Mouse (Mus musculus) kidney, embryonic 14.5 days (tissue): Measurements from ENCODE around the gene Fos. TPM values are rescaled to one million over a fixed set of nuclear protein-coding genes. Genes with fewer than 3 reads are reported as not detected.

Experiments
- ATAC-seq: fragments of 200-750 bp; cut with Nextera tagmentation; 2 replicates; pipeline ENCODE4 v1.8.0; 2017; ENCODE audit warnings: moderate number of reproducible peaks, mild to moderate bottlenecking, moderate TSS enrichment, moderate library complexity; ENCODE audit not compliant: low FRiP score, low TSS enrichment
- H3K27ac ChIP-seq: fragments of 300-500 bp; sonication (generic); 2 replicates; pipeline ENCODE4 v1.5.1; 2014; ENCODE audit warnings: low read depth, mild to moderate bottlenecking, low read length, moderate library complexity, mixed read lengths
- H3K27me3 ChIP-seq: fragments of 300-500 bp; sonication (generic); 2 replicates; pipeline ENCODE4 v1.6.1; 2014; ENCODE audit warnings: mild to moderate bottlenecking, low read length; ENCODE audit not compliant: control insufficient read depth, insufficient read depth
- H3K36me3 ChIP-seq: fragments of 300-500 bp; sonication (generic); 2 replicates; pipeline ENCODE4 v1.6.1; 2014; ENCODE audit warnings: low read length, mixed read lengths; ENCODE audit not compliant: control insufficient read depth, insufficient read depth
- H3K4me1 ChIP-seq: fragments of 300-500 bp; sonication (generic); 2 replicates; pipeline ENCODE4 v1.6.1; 2014; ENCODE audit warnings: low read length, mixed read lengths; ENCODE audit not compliant: control insufficient read depth, insufficient read depth
- H3K4me2 ChIP-seq: fragments of 300-500 bp; sonication (generic); replicated peaks from 2 replicates; pipeline ENCODE4 v1.6.1; 2014; ENCODE audit warnings: low read depth, mild to moderate bottlenecking, low read length
- H3K4me3 ChIP-seq: fragments of 300-500 bp; sonication (generic); 2 replicates; pipeline ENCODE4 v1.5.1; 2014; ENCODE audit warnings: mild to moderate bottlenecking, low read length
- H3K9ac ChIP-seq: fragments of 300-500 bp; sonication (generic); 2 replicates; pipeline ENCODE4 v1.6.1; 2014; ENCODE audit warnings: low read depth, mild to moderate bottlenecking, low read length, moderate library complexity
- H3K9me3 ChIP-seq: fragments of 300-500 bp; sonication (generic); 2 replicates; pipeline ENCODE4 v1.6.1; 2016; ENCODE audit warnings: low read length; ENCODE audit not compliant: control insufficient read depth
- WGBS: fragments of 180-500 bp; shearing (Covaris S2); extraction: QIAGEN DNeasy Blood & Tissue Kit; methylation state at CpG from one replicate; pipeline ENCODE4 v1.1.7; 2014; 5-methylcytosine and 5-hydroxymethylcytosine counted together
- polyA plus RNA-seq: library from polyadenylated mRNA; unstranded; fragments of >200 nt; fragmentation: Nextera tagmentation; extraction: Ambion mirVana; gene quantifications from 2 replicates; pipeline ENCODE4 v1.2.1, GENCODE M21; 2014

The Fos gene
- polyA plus RNA-seq, 1 experiment from 2014 or later: 3.0 TPM

DNA sequence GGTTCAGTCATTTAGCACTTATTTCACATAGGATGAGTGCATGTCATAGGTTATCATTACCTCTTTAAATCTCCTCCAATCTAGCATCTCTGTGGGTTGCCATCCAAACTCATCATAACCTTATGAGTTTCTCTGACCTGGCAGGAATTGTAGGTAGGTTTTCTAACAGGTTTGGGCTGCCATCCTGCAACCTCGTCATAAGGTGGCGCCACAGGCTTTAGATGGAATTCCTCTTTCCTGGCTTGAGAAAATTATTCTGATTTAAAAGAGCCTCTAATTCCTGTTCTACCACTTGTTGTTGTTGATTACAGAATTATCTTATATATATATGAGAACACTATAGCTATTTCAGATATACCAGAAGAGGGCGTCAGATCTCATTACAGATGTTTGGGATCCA is 34.5 kb downstream of the Fos start:
- Histone ChIP-seq H3K36me3 (no peaks in the 10 kb centered on the region), H3K4me3 (no peak overlapping the region), H3K27ac (no peak overlapping the region), H3K4me1 (no peaks in the 10 kb centered on the region), H3K4me2 (no peak overlapping the region), H3K9ac (no peak overlapping the region), H3K27me3 (no peaks in the 10 kb centered on the region), H3K9me3 (0 out of 2 replicates have a peak, but pooled peaks cover 2% of the 10 kb centered on the region)
- 20% methylated on average over 3 of the region's 3 CpGs for WGBS
- ATAC-seq: no peak

GRCm38 (mm10) chr12:85510013-85510412 is 36.3 kb downstream of the Fos start:
- Histone ChIP-seq H3K27me3 (no peaks in the 10 kb centered on the region), H3K27ac (no peak overlapping the region), H3K4me1 (no peaks in the 10 kb centered on the region), H3K9me3 (0 out of 2 replicates have a peak, but pooled peaks cover under 1% of the 10 kb centered on the region), H3K9ac (no peak overlapping the region), H3K4me3 (no peak overlapping the region), H3K36me3 (no peaks in the 10 kb centered on the region), H3K4me2 (no peak overlapping the region)
- 87% methylated on average over 2 of the region's 2 CpGs for WGBS
- ATAC-seq: no peak

DNA sequence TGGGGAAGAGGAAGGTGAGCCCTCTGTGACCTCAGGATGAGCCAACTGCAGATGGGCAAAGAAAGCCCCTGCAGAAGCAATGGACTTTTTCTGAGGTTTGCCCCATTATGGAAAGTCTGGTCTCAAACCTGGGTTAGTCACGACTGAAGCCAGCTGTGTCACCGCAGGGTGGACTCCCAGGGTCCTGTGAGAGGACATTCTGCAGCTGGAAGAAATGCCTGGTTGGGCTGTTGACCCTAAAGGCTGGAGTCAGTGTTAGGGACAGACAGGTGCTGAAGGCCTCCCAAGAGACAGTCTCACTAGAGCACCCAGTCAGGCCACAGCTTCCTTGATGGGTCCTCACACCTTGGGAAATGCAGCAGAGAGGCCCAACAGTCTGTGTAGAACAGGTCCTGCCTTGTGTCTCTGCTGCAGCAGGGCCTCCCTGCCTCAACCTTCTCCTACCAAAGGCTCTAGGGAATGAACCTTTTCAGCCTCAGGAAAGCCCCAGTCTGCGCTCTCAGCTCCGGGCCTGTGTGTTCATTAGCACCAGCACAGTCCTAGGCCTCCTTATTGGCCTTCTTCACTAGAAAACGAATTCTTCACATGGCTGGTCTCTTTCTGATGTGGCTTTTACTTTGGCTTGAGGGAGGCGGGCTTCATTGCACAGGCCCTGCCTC is 40.2 kb downstream of the Fos start:
- Histone ChIP-seq H3K9ac (no peak overlapping the region), H3K4me3 (no peak overlapping the region), H3K9me3 (no peaks in the 10 kb centered on the region), H3K27me3 (no peaks in the 10 kb centered on the region), H3K36me3 (no peaks in the 10 kb centered on the region), H3K4me1 (no peaks in the 10 kb centered on the region), H3K27ac (no peak overlapping the region), H3K4me2 (no peak overlapping the region)
- WGBS: 72% methylated on average over 6 of the region's 6 CpGs
- ATAC-seq: no peak

DNA sequence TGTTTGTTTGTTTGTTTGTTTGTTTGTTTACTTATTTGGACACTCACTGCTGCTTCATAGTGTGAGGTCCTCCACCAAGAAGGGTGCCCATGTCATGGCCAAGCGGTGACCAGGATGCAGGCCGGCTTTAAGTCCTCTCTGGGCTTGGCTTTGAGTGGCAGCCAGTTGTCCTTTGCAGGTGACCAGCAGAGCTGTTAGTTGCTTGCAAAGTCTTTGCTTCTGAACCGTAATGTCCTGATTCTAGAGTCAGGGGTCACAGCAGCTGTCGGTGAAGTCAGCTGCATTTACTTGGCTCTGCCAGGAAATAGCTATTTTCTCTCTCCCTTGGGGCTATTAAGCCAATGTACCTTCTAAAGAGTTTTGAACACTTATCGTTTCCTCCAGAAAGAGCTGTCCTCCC is 41.3 kb downstream of the Fos start:
- ATAC-seq: no peak
- 52% methylated on average over 5 of the region's 5 CpGs for WGBS
- no peak overlapping the region for H3K4me2 ChIP-seq

DNA sequence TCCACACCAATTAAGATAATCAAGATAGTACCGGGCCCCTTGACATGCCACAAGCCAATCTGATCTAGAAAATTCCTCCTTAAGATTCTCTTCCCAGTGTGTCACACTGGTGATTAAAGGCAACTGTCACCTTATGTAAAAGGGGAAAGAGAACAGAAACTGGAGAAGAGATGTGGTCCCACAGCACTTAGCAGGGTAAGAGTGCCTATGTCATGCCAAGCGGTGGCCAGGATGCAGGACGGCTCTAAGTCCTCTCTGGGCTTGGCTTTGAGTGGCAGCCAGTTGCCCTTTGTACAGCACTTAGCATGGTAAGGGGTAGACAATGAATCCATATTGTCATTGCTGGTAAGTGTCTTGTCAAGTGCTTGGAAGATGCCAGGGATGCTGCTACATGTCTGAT is 42.2 kb downstream of the Fos start:
- no peaks in the 10 kb centered on the region for H3K36me3 ChIP-seq
- no peaks in the 10 kb centered on the region for H3K4me1 ChIP-seq
- no peak overlapping the region for H3K4me2 ChIP-seq
- 83% methylated on average over 3 of the region's 3 CpGs for WGBS
- ATAC-seq: no peak
- H3K4me3 ChIP-seq: no peak overlapping the region
- H3K9ac ChIP-seq: no peak overlapping the region
- H3K9me3 ChIP-seq: no peaks in the 10 kb centered on the region
- no peak overlapping the region for H3K27ac ChIP-seq
- no peaks in the 10 kb centered on the region for H3K27me3 ChIP-seq

More for the DNA sequence above, 41.3 kb downstream of the Fos start:
- H3K27me3 ChIP-seq: no peaks in the 10 kb centered on the region
- no peak overlapping the region for H3K27ac ChIP-seq
- no peaks in the 10 kb centered on the region for H3K4me1 ChIP-seq
- H3K4me3 ChIP-seq: no peak overlapping the region
- H3K36me3 ChIP-seq: no peaks in the 10 kb centered on the region
- H3K9me3 ChIP-seq: no peaks in the 10 kb centered on the region
- H3K9ac ChIP-seq: no peak overlapping the region

DNA sequence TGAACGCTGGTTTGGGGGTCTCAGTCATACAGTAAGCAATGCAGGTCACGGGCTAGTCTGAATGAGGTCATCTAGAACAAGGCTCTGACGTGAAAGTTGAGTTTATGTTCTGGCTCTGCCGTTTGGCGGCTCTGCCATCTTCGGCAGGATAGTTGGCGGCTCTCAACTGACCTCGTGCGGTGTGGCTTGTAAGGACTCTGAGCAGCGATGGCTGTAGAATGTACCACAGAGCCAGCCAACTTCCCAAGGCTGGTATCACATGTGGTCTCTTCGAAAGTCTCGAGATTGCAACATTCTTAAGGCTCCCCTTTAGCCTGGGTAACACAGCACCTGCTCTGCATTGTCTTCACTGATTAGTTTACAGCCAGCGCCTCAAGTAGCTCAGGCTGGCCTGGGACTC is 43.6 kb downstream of the Fos start:
- no peak overlapping the region for H3K27ac ChIP-seq
- peak; percentile 28; the same call in 1 of the 2 replicates for ATAC-seq
- WGBS: 80% methylated on average over 13 of the region's 13 CpGs

GRCm38 (mm10) chr12:85518009-85518408 is 44.3 kb downstream of the Fos start:
- H3K4me2 ChIP-seq: no peak overlapping the region
- no peaks in the 10 kb centered on the region for H3K27me3 ChIP-seq
- H3K4me1 ChIP-seq: peaks cover 7% of the 10 kb centered on the region
- no peak overlapping the region for H3K4me3 ChIP-seq
- H3K9ac ChIP-seq: no peak overlapping the region
- no peaks in the 10 kb centered on the region for H3K9me3 ChIP-seq
- no peak for ATAC-seq
- no peak overlapping the region for H3K27ac ChIP-seq
- H3K36me3 ChIP-seq: no peaks in the 10 kb centered on the region
- WGBS: 54% methylated on average over 5 of the region's 5 CpGs

More for the DNA sequence above, 43.6 kb downstream of the Fos start:
- Histone ChIP-seq H3K9me3 (no peaks in the 10 kb centered on the region), H3K4me1 (0 out of 2 replicates have a peak, but pooled peaks cover under 1% of the 10 kb centered on the region), H3K4me2 (no peak overlapping the region), H3K4me3 (no peak overlapping the region), H3K9ac (no peak overlapping the region), H3K36me3 (no peaks in the 10 kb centered on the region), H3K27me3 (no peaks in the 10 kb centered on the region)

DNA sequence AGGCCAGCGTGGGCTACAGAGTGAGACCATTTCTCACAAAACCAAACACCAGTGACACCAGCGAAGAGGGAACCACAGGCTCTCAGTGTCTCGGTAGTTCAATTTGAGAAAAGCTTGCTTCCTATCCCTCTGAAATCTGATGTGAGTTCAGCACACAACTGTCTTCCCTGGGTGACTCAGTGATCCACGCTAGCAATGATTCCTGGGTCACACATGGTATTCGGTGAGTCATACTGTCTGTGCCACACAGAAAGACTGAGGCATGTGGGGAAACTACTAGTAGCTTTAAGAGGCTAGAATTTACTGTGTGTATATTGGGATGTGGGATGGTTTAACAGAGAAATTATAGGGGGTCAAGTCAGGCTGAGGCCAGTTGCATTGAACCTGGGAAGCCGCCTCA is 45.9 kb downstream of the Fos start:
- H3K4me3 ChIP-seq: no peak overlapping the region
- H3K9ac ChIP-seq: no peak overlapping the region
- H3K9me3 ChIP-seq: no peaks in the 10 kb centered on the region
- 88% methylated on average over 6 of the region's 6 CpGs for WGBS
- no peak overlapping the region for H3K27ac ChIP-seq
- no peak for ATAC-seq
- H3K4me1 ChIP-seq: peaks cover 14% of the 10 kb centered on the region
- H3K4me2 ChIP-seq: no peak overlapping the region
- H3K36me3 ChIP-seq: no peaks in the 10 kb centered on the region
- no peaks in the 10 kb centered on the region for H3K27me3 ChIP-seq

DNA sequence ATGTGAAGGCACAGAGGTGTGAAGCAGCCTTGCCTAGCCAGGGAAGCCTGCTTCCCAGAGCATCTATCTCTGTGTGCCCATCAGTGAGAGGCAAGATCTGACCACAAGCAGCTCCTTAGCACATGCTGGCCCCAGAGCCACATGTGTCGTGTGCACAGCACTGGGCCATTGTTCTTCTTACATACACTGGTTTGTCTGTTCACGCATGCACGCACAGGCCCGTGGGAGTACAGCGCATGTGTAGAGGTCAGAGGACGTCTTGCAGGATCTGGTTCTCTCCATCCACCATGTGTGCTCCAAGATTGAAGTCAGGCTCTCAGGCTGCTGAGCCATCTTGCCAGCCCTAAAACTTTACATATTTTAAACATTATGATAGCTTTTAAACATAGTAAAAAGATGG is 47.4 kb downstream of the Fos start:
- peaks cover 14% of the 10 kb centered on the region for H3K4me1 ChIP-seq
- no peaks in the 10 kb centered on the region for H3K27me3 ChIP-seq
- ATAC-seq: no peak
- H3K9me3 ChIP-seq: no peaks in the 10 kb centered on the region
- H3K9ac ChIP-seq: no peak overlapping the region
- WGBS: 86% methylated on average over 6 of the region's 6 CpGs
- no peaks in the 10 kb centered on the region for H3K36me3 ChIP-seq
- no peak overlapping the region for H3K27ac ChIP-seq
- H3K4me2 ChIP-seq: no peak overlapping the region
- no peak overlapping the region for H3K4me3 ChIP-seq
